Comparison of ENCODE assay signal across 13 mouse cellular contexts in genomic region chr7:130367222-130368035, GRCm38 (mm10).
DNase-seq lines count a peak whose midpoint lies in the region; ATAC-seq and TF ChIP-seq lines count a peak whose summit lies in the region.
"Had no signal": no experiment of that assay in that cellular context is flagged by ENCODE, and none has a peak within 500 bp of the region (broad histone marks: within the 10 kb centered on the region; RNA-seq: fewer than 3 reads in every experiment).

No protein-coding gene starts in this region.

- no peak for TF ChIP-seq EP300 in heart, adult 2 months (IDR thresholded peaks at IDR 0.05; ENCODE audit: insufficient read depth, low read depth, low read length)

- peaks cover 42% of the 10 kb centered on the region for H3K27me3 ChIP-seq in forebrain, embryonic 11.5 days (ENCODE audit: control insufficient read depth, insufficient read depth, low read length)
- no peaks in the 10 kb centered on the region for H3K27me3 ChIP-seq in hindbrain, embryonic 14.5 days (ENCODE audit: control insufficient read depth, insufficient read depth, low read length)
- peaks cover 9% of the 10 kb centered on the region for H3K27me3 ChIP-seq in midbrain, embryonic 16.5 days (ENCODE audit: control insufficient read depth, insufficient read depth, low read depth, low read length)
- H3K27me3 ChIP-seq in liver, embryonic 11.5 days (replicated peaks; ENCODE audit: control insufficient read depth, insufficient read depth, low read length): 0 out of 2 replicates have a peak, but pooled peaks cover 2% of the 10 kb centered on the region
- H3K27me3 ChIP-seq in intestine, embryonic 15.5 days (replicated peaks): no peaks in the 10 kb centered on the region
- H3K27me3 ChIP-seq in heart, adult 2 months (ENCODE audit: control insufficient read depth, insufficient read depth, low read length): no peaks in the 10 kb centered on the region
- H3K27me3 ChIP-seq: liver, embryonic 13.5 days had no signal

- no peak overlapping the region for H3K27ac ChIP-seq in forebrain, embryonic 11.5 days (ENCODE audit: low read depth, low read length)
- H3K27ac ChIP-seq in hindbrain, embryonic 14.5 days: peak overlapping the region; percentile 58
- H3K27ac ChIP-seq in midbrain, embryonic 16.5 days (ENCODE audit: low read length): 0 out of 2 replicates have a peak overlapping the region, but pooled peaks have one; percentile 13
- no peak overlapping the region for H3K27ac ChIP-seq in liver, embryonic 11.5 days (ENCODE audit: low read depth, low read length)
- H3K27ac ChIP-seq in intestine, embryonic 15.5 days: no peak overlapping the region
- no peak overlapping the region for H3K27ac ChIP-seq in heart, adult 2 months
- H3K27ac ChIP-seq: liver, embryonic 13.5 days had no signal

- H3K36me3 ChIP-seq in forebrain, embryonic 11.5 days (ENCODE audit: control insufficient read depth, insufficient read depth, low read length): no peaks in the 10 kb centered on the region
- no peaks in the 10 kb centered on the region for H3K36me3 ChIP-seq in hindbrain, embryonic 14.5 days (replicated peaks; ENCODE audit: control insufficient read depth, insufficient read depth)
- H3K36me3 ChIP-seq in midbrain, embryonic 16.5 days (ENCODE audit: control insufficient read depth, insufficient read depth, low read length): no peaks in the 10 kb centered on the region
- no peaks in the 10 kb centered on the region for H3K36me3 ChIP-seq in liver, embryonic 11.5 days (ENCODE audit: control insufficient read depth, insufficient read depth, low read length)
- no peaks in the 10 kb centered on the region for H3K36me3 ChIP-seq in intestine, embryonic 15.5 days
- no peaks in the 10 kb centered on the region for H3K36me3 ChIP-seq in heart, adult 2 months (ENCODE audit: control insufficient read depth, insufficient read depth, low read length)
- H3K36me3 ChIP-seq: liver, embryonic 13.5 days had no signal

- no peaks in the 10 kb centered on the region; the same call in 1 of the 2 replicates for H3K9me3 ChIP-seq in forebrain, embryonic 11.5 days (ENCODE audit: control insufficient read depth, low read length)
- H3K9me3 ChIP-seq in hindbrain, embryonic 14.5 days (ENCODE audit: control insufficient read depth, low read length): no peaks in the 10 kb centered on the region; the same call in 1 of the 2 replicates
- no peaks in the 10 kb centered on the region; the same call in 1 of the 2 replicates for H3K9me3 ChIP-seq in midbrain, embryonic 16.5 days (replicated peaks; ENCODE audit: control insufficient read depth, low read length, poor library complexity, severe bottlenecking)
- H3K9me3 ChIP-seq in liver, embryonic 11.5 days (ENCODE audit: control insufficient read depth, low read length): no peaks in the 10 kb centered on the region
- H3K9me3 ChIP-seq in intestine, embryonic 15.5 days: no peaks in the 10 kb centered on the region
- H3K9me3 ChIP-seq: liver, embryonic 13.5 days had no signal

- no peak overlapping the region for H3K9ac ChIP-seq in forebrain, embryonic 11.5 days (ENCODE audit: low read length)
- no peak overlapping the region for H3K9ac ChIP-seq in hindbrain, embryonic 14.5 days
- no peak overlapping the region for H3K9ac ChIP-seq in midbrain, embryonic 16.5 days (ENCODE audit: low read depth, low read length)
- no peak overlapping the region for H3K9ac ChIP-seq in liver, embryonic 11.5 days (ENCODE audit: low read depth, low read length)
- H3K9ac ChIP-seq in intestine, embryonic 15.5 days: no peak overlapping the region
- no peak overlapping the region for H3K9ac ChIP-seq in heart, adult 2 months (ENCODE audit: low read depth, low read length)
- H3K9ac ChIP-seq: liver, embryonic 13.5 days had no signal

- no peak overlapping the region for H3K4me2 ChIP-seq in forebrain, embryonic 11.5 days (ENCODE audit: low read depth, low read length, severe bottlenecking)
- no peak overlapping the region for H3K4me2 ChIP-seq in hindbrain, embryonic 14.5 days (replicated peaks)
- no peak overlapping the region for H3K4me2 ChIP-seq in midbrain, embryonic 16.5 days (ENCODE audit: low read length)
- no peak overlapping the region for H3K4me2 ChIP-seq in liver, embryonic 11.5 days
- H3K4me2 ChIP-seq in intestine, embryonic 15.5 days (replicated peaks): no peak overlapping the region
- H3K4me2 ChIP-seq: liver, embryonic 13.5 days had no signal

- H3K4me3 ChIP-seq in forebrain, embryonic 11.5 days (ENCODE audit: low read depth, low read length): no peak overlapping the region
- H3K4me3 ChIP-seq in hindbrain, embryonic 14.5 days (replicated peaks; ENCODE audit: low read length): no peak overlapping the region
- H3K4me3 ChIP-seq in midbrain, embryonic 16.5 days (ENCODE audit: low read depth, low read length): no peak overlapping the region
- H3K4me3 ChIP-seq in liver, embryonic 11.5 days (ENCODE audit: low read depth, low read length): no peak overlapping the region
- no peak overlapping the region for H3K4me3 ChIP-seq in intestine, embryonic 15.5 days (replicated peaks)
- H3K4me3 ChIP-seq in heart, adult 2 months: no peak overlapping the region
- H3K4me3 ChIP-seq: liver, embryonic 13.5 days had no signal

- ATAC-seq in forebrain, embryonic 11.5 days (replicated peaks; ENCODE audit: low FRiP score): peak; percentile 91
- peak; percentile 78 for ATAC-seq in hindbrain, embryonic 14.5 days (ENCODE audit: low FRiP score)
- ATAC-seq in midbrain, embryonic 16.5 days: peak; percentile 68
- no peak for ATAC-seq in liver, embryonic 11.5 days (replicated peaks; ENCODE audit: low FRiP score)
- no peak for ATAC-seq in intestine, embryonic 15.5 days

- TF ChIP-seq CTCF in brain, embryonic 14.5 days (IDR thresholded peaks at IDR 0.05; ENCODE audit: borderline replicate concordance, extremely low read depth, insufficient read depth, insufficient read length): no peak
- TF ChIP-seq CTCF in heart, adult 2 months (IDR thresholded peaks at IDR 0.05): no peak

- H3K4me1 ChIP-seq in forebrain, embryonic 11.5 days (replicated peaks; ENCODE audit: control insufficient read depth, insufficient read depth, low read length): peaks cover 21% of the 10 kb centered on the region
- H3K4me1 ChIP-seq in hindbrain, embryonic 14.5 days (replicated peaks; ENCODE audit: control insufficient read depth, insufficient read depth, low read length): peaks cover 33% of the 10 kb centered on the region
- H3K4me1 ChIP-seq in midbrain, embryonic 16.5 days (ENCODE audit: control insufficient read depth, insufficient read depth, low read length): peaks cover 23% of the 10 kb centered on the region
- H3K4me1 ChIP-seq in liver, embryonic 11.5 days (replicated peaks; ENCODE audit: control insufficient read depth, insufficient read depth, low read length): no peaks in the 10 kb centered on the region
- peaks cover 3% of the 10 kb centered on the region; the same call in 1 of the 2 replicates for H3K4me1 ChIP-seq in intestine, embryonic 15.5 days (replicated peaks)
- no peaks in the 10 kb centered on the region for H3K4me1 ChIP-seq in heart, adult 2 months (ENCODE audit: control insufficient read depth, insufficient read depth, low read length)
- H3K4me1 ChIP-seq: liver, embryonic 13.5 days had no signal

- no peak for TF ChIP-seq POLR2A in brain, embryonic 14.5 days (IDR thresholded peaks at IDR 0.05; ENCODE audit: borderline replicate concordance, extremely low read depth, insufficient read depth, insufficient read length, poor library complexity, severe bottlenecking)
- TF ChIP-seq POLR2A in heart, adult 2 months (IDR thresholded peaks at IDR 0.05; ENCODE audit: insufficient read depth, low read depth, low read length): no peak

- DNase-seq in brain, embryonic 14.5 days (ENCODE audit: low read depth): peak; percentile 88
- peak; percentile 73 for DNase-seq in forebrain, embryonic 11.5 days (ENCODE audit: low spot score)
- DNase-seq in hindbrain, embryonic 14.5 days (ENCODE audit: low spot score): peak; percentile 47
- no peak for DNase-seq in liver, embryonic 11.5 days (ENCODE audit: low spot score)
- no peak for DNase-seq in lung, postnatal 25 days (ENCODE audit: low spot score)
- DNase-seq in heart, adult 2 months: no peak
- DNase-seq: cerebellum, adult 11-12 months; gastrocnemius, postnatal 25 days; kidney, adult 2 months; liver, embryonic 13.5 days; lung, postnatal 36 days had no signal

- no peaks in the 10 kb centered on the region for H3K79me2 ChIP-seq in heart, adult 2 months (replicated peaks; ENCODE audit: control insufficient read depth, insufficient read depth, low read length)

- intact Hi-C loops in heart, adult 2 months (cut with DNase I): no loop called here

- 5% methylated on average over 12 of the region's 12 CpGs for WGBS in forebrain, embryonic 11.5 days
- WGBS in hindbrain, embryonic 14.5 days: 4% methylated on average over 12 of the region's 12 CpGs
- WGBS in midbrain, embryonic 16.5 days: 5% methylated on average over 12 of the region's 12 CpGs
- WGBS in liver, embryonic 11.5 days: 55% methylated on average over 12 of the region's 12 CpGs
- whole genome bisulfite sequencing in intestine, embryonic 15.5 days: 48% methylated on average over 12 of the region's 12 CpGs
- 63% methylated on average over 12 of the region's 12 CpGs for WGBS in heart, adult 2 months

Comparison
In these comparisons a context has a peak if more than half of its experiments do, and no peak if none do; other contexts are left out.
1. DNase-seq: peak in brain, embryonic 14.5 days (single experiment), forebrain, embryonic 11.5 days (single experiment) and hindbrain, embryonic 14.5 days (single experiment); none in liver, embryonic 11.5 days (single experiment), lung, postnatal 25 days (single experiment) and heart, adult 2 months (0 of 2).
2. ATAC-seq: peak in forebrain, embryonic 11.5 days (single experiment), hindbrain, embryonic 14.5 days (single experiment) and midbrain, embryonic 16.5 days (single experiment); none in liver, embryonic 11.5 days (single experiment) and intestine, embryonic 15.5 days (single experiment).
3. H3K27ac ChIP-seq: peak in hindbrain, embryonic 14.5 days (single experiment) and midbrain, embryonic 16.5 days (single experiment); none in forebrain, embryonic 11.5 days (single experiment), liver, embryonic 11.5 days (single experiment), intestine, embryonic 15.5 days (single experiment) and heart, adult 2 months (single experiment).